ENCODE assay signal across 10 mouse cellular contexts in the genomic region with DNA sequence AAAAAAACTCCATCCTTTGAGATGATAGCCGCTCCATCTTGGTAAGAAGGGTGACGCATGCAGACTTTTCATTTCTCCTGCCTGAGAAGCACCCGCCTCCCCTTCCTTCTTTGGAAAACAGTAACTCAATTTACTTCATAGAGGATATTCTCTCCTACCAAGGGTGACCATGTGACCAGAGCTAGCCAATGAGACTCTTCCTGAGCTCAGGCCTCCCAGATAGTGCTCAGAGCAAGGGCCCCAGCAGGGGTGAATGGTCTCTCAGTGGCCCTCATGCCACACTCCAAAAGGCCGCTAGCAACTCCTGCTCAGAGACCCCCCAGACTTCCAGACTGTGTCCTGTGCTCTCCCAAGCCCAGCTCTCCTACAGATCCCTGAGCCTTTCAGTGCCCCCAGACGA. TPM values are rescaled to one million over a fixed set of nuclear protein-coding genes. Genes with fewer than 3 reads are reported as not detected.
DNase-seq lines count a peak whose midpoint lies in the region; ATAC-seq and TF ChIP-seq lines count a peak whose summit lies in the region.
"Had no signal": no experiment of that assay in that cellular context is flagged by ENCODE, and none has a peak within 500 bp of the region (broad histone marks: within the 10 kb centered on the region; RNA-seq: fewer than 3 reads in every experiment).

No protein-coding gene starts in this region.

- H3K27me3 ChIP-seq in kidney, embryonic 14.5 days (ENCODE audit: control insufficient read depth, insufficient read depth, low read length) = no peaks in the 10 kb centered on the region
- H3K27me3 ChIP-seq in embryonic facial prominence, embryonic 12.5 days = no peaks in the 10 kb centered on the region
- H3K27me3 ChIP-seq in limb, embryonic 14.5 days (ENCODE audit: control insufficient read depth, insufficient read depth, low read length) = no peaks in the 10 kb centered on the region

- WGBS in kidney, embryonic 14.5 days = 78% methylated on average over 5 of the region's 5 CpGs
- 77% methylated on average over 5 of the region's 5 CpGs for WGBS in embryonic facial prominence, embryonic 12.5 days
- 69% methylated on average over 5 of the region's 5 CpGs for WGBS in limb, embryonic 14.5 days

- H3K9ac ChIP-seq in kidney, embryonic 14.5 days (ENCODE audit: low read depth, low read length) = no peak overlapping the region
- no peak overlapping the region for H3K9ac ChIP-seq in embryonic facial prominence, embryonic 12.5 days
- no peak overlapping the region for H3K9ac ChIP-seq in limb, embryonic 14.5 days (ENCODE audit: low read depth, low read length, severe bottlenecking)
- H3K9ac ChIP-seq: midbrain, embryonic 13.5 days had no signal

- no peak overlapping the region for H3K27ac ChIP-seq in kidney, embryonic 14.5 days (ENCODE audit: low read depth, low read length)
- peak overlapping the region; percentile 59 for H3K27ac ChIP-seq in embryonic facial prominence, embryonic 12.5 days
- peak overlapping the region; percentile 82 for H3K27ac ChIP-seq in limb, embryonic 14.5 days (replicated peaks; ENCODE audit: low read depth, low read length)

- no peak overlapping the region for H3K4me2 ChIP-seq in kidney, embryonic 14.5 days (replicated peaks; ENCODE audit: low read depth, low read length)
- no peak overlapping the region for H3K4me2 ChIP-seq in embryonic facial prominence, embryonic 12.5 days (replicated peaks)
- H3K4me2 ChIP-seq in limb, embryonic 14.5 days (replicated peaks; ENCODE audit: low read depth, low read length, severe bottlenecking) = no peak overlapping the region
- H3K4me2 ChIP-seq: midbrain, embryonic 13.5 days had no signal

- H3K9me3 ChIP-seq in kidney, embryonic 14.5 days (ENCODE audit: control insufficient read depth, low read length) = no peaks in the 10 kb centered on the region
- no peaks in the 10 kb centered on the region for H3K9me3 ChIP-seq in embryonic facial prominence, embryonic 12.5 days
- no peaks in the 10 kb centered on the region for H3K9me3 ChIP-seq in limb, embryonic 14.5 days (ENCODE audit: control insufficient read depth, low read length)
- H3K9me3 ChIP-seq: midbrain, embryonic 13.5 days had no signal

- H3K4me3 ChIP-seq in kidney, embryonic 14.5 days (ENCODE audit: low read length) = no peak overlapping the region
- no peak overlapping the region for H3K4me3 ChIP-seq in embryonic facial prominence, embryonic 12.5 days
- no peak overlapping the region for H3K4me3 ChIP-seq in limb, embryonic 14.5 days (replicated peaks; ENCODE audit: low read length)
- H3K4me3 ChIP-seq: midbrain, embryonic 13.5 days had no signal

- peak; percentile 40 for DNase-seq in kidney, adult 18-20 months
- DNase-seq in MN1 (ENCODE audit: low spot score) = peak; percentile 77
- DNase-seq in limb, embryonic 14.5 days (ENCODE audit: low spot score) = no peak
- DNase-seq in cerebellum, postnatal 14 days = no peak
- no peak for DNase-seq in frontal cortex, postnatal 36 days (ENCODE audit: low spot score in 2 of 2)
- DNase-seq: lung, adult 2 months; thymus, postnatal 36 days had no signal

- no peak for TF ChIP-seq POLR2A in limb, embryonic 14.5 days (IDR thresholded peaks at IDR 0.05; ENCODE audit: borderline replicate concordance, extremely low read depth, insufficient read depth, insufficient read length)

- peaks cover 7% of the 10 kb centered on the region; the same call in 1 of the 2 replicates for H3K36me3 ChIP-seq in kidney, embryonic 14.5 days (ENCODE audit: control insufficient read depth, insufficient read depth, low read length)
- peaks cover 33% of the 10 kb centered on the region for H3K36me3 ChIP-seq in embryonic facial prominence, embryonic 12.5 days
- peaks cover 27% of the 10 kb centered on the region for H3K36me3 ChIP-seq in limb, embryonic 14.5 days (ENCODE audit: control insufficient read depth, insufficient read depth, low read length)
- H3K36me3 ChIP-seq: midbrain, embryonic 13.5 days had no signal

- peaks cover 53% of the 10 kb centered on the region for H3K4me1 ChIP-seq in kidney, embryonic 14.5 days (ENCODE audit: control insufficient read depth, insufficient read depth, low read length)
- peaks cover 71% of the 10 kb centered on the region for H3K4me1 ChIP-seq in embryonic facial prominence, embryonic 12.5 days
- H3K4me1 ChIP-seq in limb, embryonic 14.5 days (ENCODE audit: control insufficient read depth, insufficient read depth, low read length) = peaks cover 68% of the 10 kb centered on the region

- ATAC-seq in kidney, embryonic 14.5 days (ENCODE audit: low FRiP score, low TSS enrichment) = no peak
- no peak for ATAC-seq in embryonic facial prominence, embryonic 12.5 days (ENCODE audit: insufficient number of reproducible peaks, insufficient read depth, low FRiP score, low TSS enrichment)
- no peak for ATAC-seq in limb, embryonic 14.5 days (ENCODE audit: low FRiP score, low read depth)

RNA-seq across cellular contexts. Expression of gene Sulf2, which starts 11.6 kb away (rescaled TPM):
- polyA plus RNA-seq in kidney, embryonic 14.5 days (2014; fragmentation: Nextera tagmentation; extraction: Ambion mirVana) = 69.3 and 80.4 TPM in 2 replicates
- 229 and 238 TPM in 2 replicates for polyA plus RNA-seq in embryonic facial prominence, embryonic 12.5 days (2016; fragmentation: Nextera tagmentation; extraction: Ambion mirVana)
- polyA plus RNA-seq in limb, embryonic 14.5 days (2012; rRNA removed) = 294 and 361 TPM in 2 replicates
- polyA plus RNA-seq in limb, embryonic 14.5 days (2014; fragmentation: Nextera tagmentation; extraction: Ambion mirVana) = 200 and 235 TPM in 2 replicates

Comparison
In these comparisons a context has a peak if more than half of its experiments do, and no peak if none do; other contexts are left out.
1. DNase-seq: peak in kidney, adult 18-20 months (single experiment) and MN1 (single experiment); none in limb, embryonic 14.5 days (single experiment), cerebellum, postnatal 14 days (0 of 2) and frontal cortex, postnatal 36 days (0 of 2).